Mouse (Mus musculus) myocyte (in vitro differentiated cells): ENCODE results near the gene Mmrn2. TPM values are rescaled to one million over a fixed set of nuclear protein-coding genes. Genes with fewer than 3 reads are reported as not detected.

Experiments used
- H3K27me3 ChIP-seq: one replicate; pipeline ENCODE4 v1.6.1; 2011; ENCODE audit not compliant: control insufficient read depth, insufficient read depth, insufficient read length
- H3K36me3 ChIP-seq: one replicate; pipeline ENCODE4 v1.6.1; 2011; ENCODE audit not compliant: control insufficient read depth, insufficient read depth
- H3K4me2 ChIP-seq: one replicate; pipeline ENCODE4 v1.6.1; 2011; ENCODE audit warnings: low read depth, control low read depth
- H3K4me3 ChIP-seq: one replicate; pipeline ENCODE4 v1.5.1; 2011; ENCODE audit warnings: mild to moderate bottlenecking, control low read depth, moderate library complexity
- H3K79me2 ChIP-seq: one replicate; pipeline ENCODE4 v1.6.1; 2011; ENCODE audit not compliant: control insufficient read depth, insufficient read depth
- H3ac ChIP-seq: one replicate; pipeline ENCODE4 v1.6.1; 2011; ENCODE audit not compliant: control insufficient read depth, insufficient read length
- CEBPB ChIP-seq: IDR thresholded peaks from 2 replicates; pipeline ENCODE4 v1.6.1; 2011; ENCODE audit warnings: mild to moderate bottlenecking, moderate library complexity; ENCODE audit not compliant: poor library complexity, insufficient read depth, severe bottlenecking
- E2F4 ChIP-seq: IDR thresholded peaks from one replicate; pipeline ENCODE4 v1.6.1; 2011; ENCODE audit warnings: mild to moderate bottlenecking, control low read depth, moderate library complexity; ENCODE audit not compliant: insufficient read depth
- MAX ChIP-seq: IDR thresholded peaks from one replicate; pipeline ENCODE4 v1.6.1; 2011; ENCODE audit warnings: low read depth, mild to moderate bottlenecking, control low read depth
- MYOD1 ChIP-seq, 3 experiments: IDR thresholded peaks; one replicate each; pipeline ENCODE4 v1.6.1; 2011; ENCODE audit warnings: control low read depth in 2 of 3, low read depth in 2 of 3, mild to moderate bottlenecking in 2 of 3, moderate library complexity in 1 of 3; ENCODE audit not compliant: insufficient read length in 2 of 3, control insufficient read depth in 1 of 3
- MYOG ChIP-seq, 3 experiments: IDR thresholded peaks; one replicate each; pipeline ENCODE4 v1.6.1; 2011; ENCODE audit warnings: control low read depth in 2 of 3, low read depth in 2 of 3, mild to moderate bottlenecking in 2 of 3; ENCODE audit not compliant: insufficient read length in 2 of 3, control insufficient read depth in 1 of 3, insufficient read depth in 1 of 3
- POLR2A ChIP-seq: IDR thresholded peaks from one replicate; pipeline ENCODE4 v1.6.1; 2011; ENCODE audit warnings: low read depth, mild to moderate bottlenecking, control low read depth, moderate library complexity; ENCODE audit not compliant: insufficient read length
- POLR2AphosphoS2 ChIP-seq: IDR thresholded peaks from one replicate; pipeline ENCODE4 v1.6.1; 2011; ENCODE audit warnings: low read depth, control low read depth; ENCODE audit not compliant: insufficient read length
- REST ChIP-seq: IDR thresholded peaks from one replicate; pipeline ENCODE4 v1.6.1; 2011; ENCODE audit warnings: mild to moderate bottlenecking, control low read depth, moderate library complexity; ENCODE audit not compliant: insufficient read depth, insufficient read length
- SRF ChIP-seq: IDR thresholded peaks from one replicate; pipeline ENCODE4 v1.6.1; 2011; ENCODE audit warnings: low read depth; ENCODE audit not compliant: control insufficient read depth, insufficient read length
- TCF12 ChIP-seq: IDR thresholded peaks from one replicate; pipeline ENCODE4 v1.6.1; 2011; ENCODE audit warnings: mild to moderate bottlenecking, control low read depth; ENCODE audit not compliant: poor library complexity, insufficient read depth, severe bottlenecking
- TCF3 ChIP-seq: IDR thresholded peaks from one replicate; pipeline ENCODE4 v1.6.1; 2011; ENCODE audit warnings: low read depth, control low read depth; ENCODE audit not compliant: insufficient read length
- USF1 ChIP-seq: IDR thresholded peaks from one replicate; pipeline ENCODE4 v1.6.1; 2011; ENCODE audit warnings: low read depth, mild to moderate bottlenecking, control low read depth, moderate library complexity
- polyA plus RNA-seq: library from polyadenylated mRNA; unstranded; fragments of >200 nt; fragmentation: generic; extraction: Trizol; gene quantifications from one replicate; pipeline ENCODE4 v1.2.1, GENCODE M21; 2012; ENCODE audit warnings: missing spikeins

The Mmrn2 gene
- 0.02 TPM for polyA plus RNA-seq

- H3K79me2 ChIP-seq, result no peaks in the 10 kb centered on the region
- H3K4me3 ChIP-seq, result no peak within 1 kb of the TSS
- H3K4me2 ChIP-seq, result no peak within 1 kb of the TSS
- no peaks in the 10 kb centered on the region for H3K36me3 ChIP-seq
- no peaks in the 10 kb centered on the region for H3K27me3 ChIP-seq
- H3ac ChIP-seq, result no peak within 1 kb of the TSS
- no peak for TF ChIP-seq TCF3
- TF ChIP-seq MAX, result no peak
- no peak for TF ChIP-seq USF1
- TF ChIP-seq POLR2AphosphoS2, result no peak
- no peak for TF ChIP-seq SRF
- TF ChIP-seq TCF12, result no peak
- TF ChIP-seq MYOD1 (IDR thresholded peaks at IDR 0.05; ENCODE audit: control insufficient read depth in 1 of 3, insufficient read length in 2 of 3, low read depth in 2 of 3), result no peak
- no peak for TF ChIP-seq MYOG (IDR thresholded peaks at IDR 0.05; ENCODE audit: control insufficient read depth in 1 of 3, insufficient read depth in 1 of 3, insufficient read length in 2 of 3, low read depth in 2 of 3)
- TF ChIP-seq REST, result no peak
- TF ChIP-seq E2F4, result no peak
- TF ChIP-seq POLR2A, result no peak
- TF ChIP-seq CEBPB, result no peak
These were observed at the start of gene Mmrn2 for GRCm38 (mm10) chr14:34375415-34375904. Mmrn2 (plus strand) TSS chr14:34375465.

GRCm38 (mm10) chr14:34326606-34327005, 48.7 kb upstream of the Mmrn2 start:
- Histone ChIP-seq H3K4me3 (no peak overlapping the region), H3K36me3 (peaks cover 47% of the 10 kb centered on the region), H3K27me3 (no peaks in the 10 kb centered on the region), H3K79me2 (no peaks in the 10 kb centered on the region), H3K4me2 (no peak overlapping the region), H3ac (no peak overlapping the region)
- TF ChIP-seq SRF (no peak), E2F4 (no peak), TCF12 (no peak), USF1 (no peak), TCF3 (no peak), MYOD1 (IDR thresholded peaks at IDR 0.05; ENCODE audit: control insufficient read depth in 1 of 3, insufficient read length in 2 of 3, low read depth in 2 of 3) (no peak)

- no peak overlapping the region for H3ac ChIP-seq
- no peaks in the 10 kb centered on the region for H3K79me2 ChIP-seq
- no peak for TF ChIP-seq TCF12
- no peak for TF ChIP-seq REST
- no peak overlapping the region for H3K4me2 ChIP-seq
- H3K27me3 ChIP-seq, result no peaks in the 10 kb centered on the region
- H3K36me3 ChIP-seq, result peaks cover 46% of the 10 kb centered on the region
- H3K4me3 ChIP-seq, result no peak overlapping the region
These were observed 47.6 kb upstream of the Mmrn2 start for GRCm38 (mm10) chr14:34327618-34328017.

DNA sequence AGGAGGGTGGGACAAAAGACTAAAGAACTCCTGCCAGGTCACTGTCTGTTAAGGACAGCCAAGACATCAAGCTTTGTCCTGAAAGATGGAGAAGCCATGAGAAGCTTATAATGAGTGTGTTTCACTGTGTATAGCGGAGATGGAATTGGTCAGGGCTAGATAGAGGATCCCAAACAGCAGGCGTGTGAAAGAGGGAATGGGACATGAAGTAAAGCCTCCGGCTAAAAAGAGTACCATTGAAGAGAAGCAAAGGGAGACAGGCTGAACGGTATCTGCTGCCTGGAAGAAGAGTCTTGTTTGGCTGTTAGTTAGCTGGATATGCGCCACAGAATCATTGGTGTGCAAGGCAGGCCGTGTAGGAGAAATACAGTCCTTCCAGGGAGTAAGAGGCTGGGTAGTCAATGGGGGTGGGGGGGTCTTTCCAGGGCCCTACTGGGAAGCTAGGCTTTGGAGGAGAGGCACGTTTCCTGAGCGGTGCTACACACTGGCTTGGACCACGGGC, 44.6 kb upstream of the Mmrn2 start:
- Histone ChIP-seq H3K79me2 (no peaks in the 10 kb centered on the region), H3ac (no peak overlapping the region), H3K27me3 (no peaks in the 10 kb centered on the region), H3K4me3 (no peak overlapping the region), H3K36me3 (peaks cover 49% of the 10 kb centered on the region), H3K4me2 (no peak overlapping the region)
- TF ChIP-seq USF1 (no peak), MYOD1 (IDR thresholded peaks at IDR 0.05; ENCODE audit: control insufficient read depth in 1 of 3, insufficient read length in 2 of 3, low read depth in 2 of 3) (no peak), TCF3 (no peak), SRF (no peak)

DNA sequence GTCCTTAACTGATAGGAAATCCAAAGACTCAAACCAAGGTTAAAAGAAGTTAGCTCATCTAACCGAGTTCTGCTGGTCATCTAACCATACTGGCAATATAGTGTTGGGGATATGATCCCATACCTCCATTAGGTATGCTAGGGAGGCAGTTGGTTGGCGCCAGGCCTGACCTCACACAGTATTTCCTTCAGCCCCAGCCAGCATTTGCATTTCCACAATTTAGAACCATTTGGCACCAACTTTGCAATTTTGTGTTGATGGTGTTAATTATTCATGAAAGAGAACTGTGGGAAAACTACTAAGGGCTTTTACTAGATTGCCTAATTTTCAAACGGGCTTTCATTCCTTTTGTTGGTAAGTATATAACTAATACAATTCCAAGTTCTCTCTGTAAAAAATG, 43.4 kb upstream of the Mmrn2 start:
- Histone ChIP-seq H3K4me2 (no peak overlapping the region), H3K36me3 (peaks cover 54% of the 10 kb centered on the region), H3K4me3 (no peak overlapping the region), H3K27me3 (no peaks in the 10 kb centered on the region), H3K79me2 (no peaks in the 10 kb centered on the region), H3ac (no peak overlapping the region)
- no peak for TF ChIP-seq POLR2A
- no peak for TF ChIP-seq TCF3
- no peak for TF ChIP-seq MAX
- TF ChIP-seq CEBPB, result no peak
- no peak for TF ChIP-seq SRF
- no peak for TF ChIP-seq POLR2AphosphoS2
- no peak for TF ChIP-seq USF1
- no peak for TF ChIP-seq MYOD1 (IDR thresholded peaks at IDR 0.05; ENCODE audit: control insufficient read depth in 1 of 3, insufficient read length in 2 of 3, low read depth in 2 of 3)
- TF ChIP-seq TCF12, result no peak
- TF ChIP-seq MYOG (IDR thresholded peaks at IDR 0.05; ENCODE audit: control insufficient read depth in 1 of 3, insufficient read depth in 1 of 3, insufficient read length in 2 of 3, low read depth in 2 of 3), result no peak
- no peak for TF ChIP-seq E2F4
- no peak for TF ChIP-seq REST
